Mouse (Mus musculus): Measurements from ENCODE around the gene Izumo1.

DNA sequence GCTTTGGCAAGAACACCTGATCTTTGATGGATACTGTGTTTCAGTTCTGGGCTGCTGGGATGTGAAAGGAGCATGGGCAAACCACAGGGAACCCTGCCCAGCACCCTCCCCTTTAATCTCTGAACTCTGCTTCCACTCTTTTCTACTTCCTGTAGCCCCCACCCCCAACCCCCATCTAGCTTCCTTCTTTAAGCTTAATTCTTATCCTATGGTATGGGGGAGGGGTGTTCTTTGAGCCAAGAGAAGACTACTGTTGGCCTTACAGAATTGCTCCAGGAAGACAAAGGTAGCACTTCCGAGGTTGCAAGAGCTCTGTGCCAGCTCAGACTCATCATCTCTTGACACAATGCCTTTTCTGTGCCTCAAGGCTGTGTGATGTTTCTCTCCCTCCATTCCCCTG lies 49.6 kb upstream of the Izumo1 start:
- TF ChIP-seq POLR2A (IDR thresholded peaks at IDR 0.05; ENCODE audit: borderline replicate concordance, extremely low read depth, insufficient read depth, insufficient read length, poor library complexity, severe bottlenecking) (no peak), CTCF (IDR thresholded peaks at IDR 0.05; ENCODE audit: borderline replicate concordance, extremely low read depth, insufficient read depth, insufficient read length) (no peak)
